Mouse (Mus musculus) liver, embryonic 15.5 days (tissue): ENCODE measurements around the gene Palm. TPM values are rescaled to one million over a fixed set of nuclear protein-coding genes. Genes with fewer than 3 reads are reported as not detected.

Experiments
- ATAC-seq: fragments of 200-750 bp; cut with Nextera tagmentation; 2 replicates; pipeline ENCODE4 v1.8.0; 2017; ENCODE audit warnings: moderate number of reproducible peaks, mild to moderate bottlenecking, moderate library complexity; ENCODE audit not compliant: insufficient read depth
- H3K27ac ChIP-seq: fragments of 300-500 bp; sonication (generic); replicated peaks from 2 replicates; pipeline ENCODE4 v1.5.1; 2015; ENCODE audit warnings: mild to moderate bottlenecking, inconsistent platforms
- H3K27me3 ChIP-seq: fragments of 300-500 bp; sonication (generic); 2 replicates; pipeline ENCODE4 v1.6.1; 2015; ENCODE audit warnings: mild to moderate bottlenecking, inconsistent platforms
- H3K36me3 ChIP-seq: fragments of 300-500 bp; sonication (generic); replicated peaks from 2 replicates; pipeline ENCODE4 v1.6.1; 2015; ENCODE audit warnings: moderate library complexity, mild to moderate bottlenecking, inconsistent platforms
- H3K4me1 ChIP-seq: fragments of 300-500 bp; sonication (generic); replicated peaks from 2 replicates; pipeline ENCODE4 v1.6.1; 2015; ENCODE audit warnings: inconsistent platforms
- H3K4me2 ChIP-seq: fragments of 300-500 bp; sonication (generic); 2 replicates; pipeline ENCODE4 v1.6.1; 2015; ENCODE audit warnings: moderate library complexity, mild to moderate bottlenecking, inconsistent platforms
- H3K4me3 ChIP-seq: fragments of 300-500 bp; sonication (generic); replicated peaks from 2 replicates; pipeline ENCODE4 v1.5.1; 2015; ENCODE audit warnings: mild to moderate bottlenecking, inconsistent platforms
- H3K9ac ChIP-seq: fragments of 300-500 bp; sonication (generic); 2 replicates; pipeline ENCODE4 v1.6.1; 2015; ENCODE audit warnings: moderate library complexity, mild to moderate bottlenecking, inconsistent platforms
- H3K9me3 ChIP-seq: fragments of 300-500 bp; sonication (generic); replicated peaks from 2 replicates; pipeline ENCODE4 v1.6.1; 2016; ENCODE audit warnings: inconsistent platforms
- WGBS: fragments of 180-500 bp; shearing (Covaris S2); methylation state at CpG from one replicate; pipeline ENCODE4 v1.1.7; 2015; ENCODE audit warnings: mixed read lengths; ENCODE audit not compliant: insufficient replicate concordance; 5-methylcytosine and 5-hydroxymethylcytosine counted together
- microRNA-seq: library from miRNA; unstranded; fragments of <30 nt; microRNA quantifications from one replicate; pipeline ENCODE4, GENCODE M21; 2016
- polyA plus RNA-seq: library from polyadenylated mRNA; unstranded; fragments of >200 nt; fragmentation: Nextera tagmentation; extraction: Ambion mirVana; gene quantifications from 2 replicates; pipeline ENCODE4 v1.2.1, GENCODE M21; 2015

The Palm gene
- polyA plus RNA-seq, 1 experiment from 2014 or later = 8.8 TPM

DNA sequence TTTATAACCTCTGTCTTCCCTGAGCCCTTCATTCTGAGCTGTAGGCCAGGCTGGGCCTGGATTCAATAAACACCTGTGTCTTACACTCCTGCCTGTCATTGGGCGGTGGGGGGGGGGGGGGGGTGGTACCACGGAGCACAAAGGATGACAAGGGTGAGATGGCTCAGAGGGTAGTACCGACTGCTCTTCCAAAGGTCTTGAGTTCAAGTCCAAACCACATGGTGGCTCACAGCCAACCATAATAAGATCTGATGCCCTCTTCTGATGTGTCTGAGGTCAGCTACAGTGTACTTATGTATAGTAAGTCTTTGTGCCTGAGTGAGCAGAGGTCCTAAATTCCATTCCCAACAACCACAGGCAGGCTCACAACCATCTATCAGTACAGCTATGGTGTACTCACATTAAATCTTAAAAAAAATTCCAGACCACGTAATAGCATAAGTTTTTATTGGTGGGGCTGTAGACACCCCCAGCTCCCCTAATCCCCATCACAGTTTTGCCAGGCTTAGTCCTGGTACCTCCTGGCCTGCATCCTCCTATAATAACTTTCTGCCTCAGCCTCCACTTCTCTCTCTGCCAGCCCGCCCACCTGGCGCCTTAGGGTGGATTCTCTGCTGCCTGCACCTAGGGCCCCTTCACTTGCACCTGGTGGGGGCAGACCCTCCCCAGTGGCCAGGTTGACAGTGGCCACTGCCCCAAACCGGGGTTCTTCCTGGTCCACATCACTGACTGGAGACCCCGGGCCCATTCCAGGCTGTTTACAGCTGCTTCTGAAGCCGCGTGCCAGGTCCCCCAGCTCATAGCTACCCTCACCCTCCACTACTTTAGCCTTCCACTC lies 71.2 kb downstream of the Palm start:
- Histone ChIP-seq H3K9ac (no peak overlapping the region), H3K4me1 (peaks cover 12% of the 10 kb centered on the region), H3K9me3 (no peaks in the 10 kb centered on the region), H3K4me2 (no peak overlapping the region), H3K27ac (no peak overlapping the region), H3K4me3 (no peak overlapping the region), H3K27me3 (no peaks in the 10 kb centered on the region), H3K36me3 (peaks cover 57% of the 10 kb centered on the region)
- ATAC-seq = no peak
- WGBS = 61% methylated on average over 10 of the region's 10 CpGs

DNA sequence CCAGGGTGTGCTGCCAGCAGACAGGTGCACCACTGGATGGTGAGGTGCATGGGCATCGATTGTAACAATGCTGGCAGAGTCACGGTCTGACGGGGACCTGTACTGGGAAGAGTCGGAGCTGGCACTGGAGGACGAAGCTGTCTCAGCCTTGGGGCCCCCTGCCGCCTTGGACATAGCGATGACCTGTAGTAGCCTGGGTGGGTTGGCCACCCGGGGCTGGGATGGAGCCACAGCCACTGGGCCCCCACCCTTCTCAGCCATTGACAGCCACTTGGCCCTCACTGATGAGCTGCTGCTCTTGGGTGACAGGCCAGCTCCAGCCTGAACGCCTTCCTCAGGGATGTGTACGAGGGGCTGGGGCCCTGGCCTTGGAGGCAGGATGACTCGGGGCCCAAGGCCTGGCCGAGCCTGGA lies 71.8 kb downstream of the Palm start:
- no peaks in the 10 kb centered on the region for H3K9me3 ChIP-seq
- 62% methylated on average over 12 of the region's 12 CpGs for WGBS
- peaks cover 50% of the 10 kb centered on the region for H3K36me3 ChIP-seq
- H3K27ac ChIP-seq = no peak overlapping the region
- H3K27me3 ChIP-seq = no peaks in the 10 kb centered on the region
- H3K9ac ChIP-seq = no peak overlapping the region
- 0 out of 2 replicates have a peak, but pooled peaks have one; percentile 6 for ATAC-seq
- H3K4me2 ChIP-seq = no peak overlapping the region
- H3K4me1 ChIP-seq = peaks cover 8% of the 10 kb centered on the region
- no peak overlapping the region for H3K4me3 ChIP-seq

DNA sequence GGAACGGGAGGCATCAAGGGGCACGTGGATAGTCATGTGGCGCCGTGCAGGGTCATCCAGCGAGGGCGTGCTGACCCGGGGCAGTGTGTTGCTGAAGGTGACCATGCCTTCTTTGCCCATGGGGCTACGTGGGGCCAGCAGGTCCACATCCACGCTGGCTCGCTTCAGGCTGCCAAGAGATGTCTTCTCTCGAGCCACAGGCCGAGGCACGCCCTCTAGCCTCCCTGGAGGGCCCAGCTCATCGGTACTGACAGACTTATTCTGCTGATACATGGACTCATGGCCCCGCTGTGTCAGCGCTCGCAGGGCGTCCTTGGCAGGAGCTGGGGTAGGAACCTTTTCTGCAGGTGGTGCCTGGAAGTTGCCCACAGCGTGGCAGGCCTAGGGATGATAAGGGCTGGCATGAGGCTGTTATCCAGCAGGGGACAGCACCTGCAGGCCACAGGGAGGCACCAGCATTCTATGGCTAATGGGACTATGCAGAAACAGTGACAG lies 72.5 kb downstream of the Palm start:
- no peak for ATAC-seq
- no peak overlapping the region for H3K4me3 ChIP-seq
- no peaks in the 10 kb centered on the region for H3K27me3 ChIP-seq
- no peak overlapping the region for H3K4me2 ChIP-seq
- peaks cover 44% of the 10 kb centered on the region for H3K36me3 ChIP-seq
- H3K9ac ChIP-seq = no peak overlapping the region
- 62% methylated on average over 19 of the region's 19 CpGs for WGBS
- no peaks in the 10 kb centered on the region for H3K9me3 ChIP-seq
- no peak overlapping the region for H3K27ac ChIP-seq
- peaks cover 6% of the 10 kb centered on the region for H3K4me1 ChIP-seq

DNA sequence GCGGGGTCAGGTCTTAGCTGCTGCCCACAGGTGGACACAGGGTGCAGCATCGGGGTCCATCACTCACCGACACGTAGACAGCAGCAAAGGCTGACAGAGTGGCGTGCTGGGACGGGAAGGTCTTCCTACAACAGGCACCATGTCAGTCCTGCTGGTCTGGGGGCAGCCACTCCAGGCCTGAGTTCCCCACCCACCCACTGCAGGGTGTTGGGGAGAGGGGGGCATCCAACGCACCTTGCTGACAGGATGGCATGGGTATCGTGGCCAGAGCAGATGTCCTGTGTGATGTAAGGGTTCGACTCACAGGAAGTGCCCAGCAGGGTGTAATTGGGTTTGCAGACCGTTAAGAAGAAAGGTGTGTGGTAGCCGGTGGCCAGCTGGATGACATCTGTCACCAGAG lies 73.2 kb downstream of the Palm start:
- no peaks in the 10 kb centered on the region for H3K9me3 ChIP-seq
- no peak for ATAC-seq
- WGBS = 77% methylated on average over 11 of the region's 11 CpGs

More for the DNA sequence above, 73.2 kb downstream of the Palm start:
- no peak overlapping the region for H3K4me3 ChIP-seq
- H3K27me3 ChIP-seq = peaks cover 4% of the 10 kb centered on the region; the same call in 1 of the 2 replicates
- H3K9ac ChIP-seq = no peak overlapping the region
- no peak overlapping the region for H3K4me2 ChIP-seq
- H3K4me1 ChIP-seq = peaks cover 6% of the 10 kb centered on the region
- H3K27ac ChIP-seq = no peak overlapping the region
- peaks cover 36% of the 10 kb centered on the region for H3K36me3 ChIP-seq

Small RNA genes lying within 50 kb of the gene (microRNA-seq; reads per million reads assigned to microRNA genes)
- not detected for gene Mir6910

Other genes with a start within 250 kb of the Palm start
- gene Mier2, start 238.4 kb upstream of the Palm start, polyA plus RNA-seq = 9.9 and 13.3 TPM in 2 replicates
- not detected in 2 replicates for gene Theg, start 206.2 kb upstream of the Palm start, polyA plus RNA-seq
- not detected in 2 replicates for gene C2cd4c, start 179.5 kb upstream of the Palm start, polyA plus RNA-seq
- gene Shc2, start 155.7 kb upstream of the Palm start, polyA plus RNA-seq = 0.08 and 0.10 TPM in 2 replicates
- not detected in 2 replicates for gene Odf3l2, start 147.8 kb upstream of the Palm start, polyA plus RNA-seq
- 0.26 TPM in 1 of 2 replicates, not detected in the other for gene Madcam1, start 129.0 kb upstream of the Palm start, polyA plus RNA-seq
- gene Tpgs1, start 124.2 kb upstream of the Palm start, polyA plus RNA-seq = 21.4 and 23.1 TPM in 2 replicates
- 105 and 107 TPM in 2 replicates for gene Cdc34, start 111.4 kb upstream of the Palm start, polyA plus RNA-seq
- 0.15 and 0.37 TPM in 2 replicates for gene Gzmm, start 104.6 kb upstream of the Palm start, polyA plus RNA-seq
- 980 and 1,043 TPM in 2 replicates for gene Bsg, start 89.1 kb upstream of the Palm start, polyA plus RNA-seq
- gene Hcn2, start 76.9 kb upstream of the Palm start, polyA plus RNA-seq = 0.02 TPM in 1 of 2 replicates, not detected in the other
- 15.6 and 17.7 TPM in 2 replicates for gene Polrmt, start 47.0 kb upstream of the Palm start, polyA plus RNA-seq
- gene Fgf22, start 38.5 kb upstream of the Palm start, polyA plus RNA-seq = 0.07 TPM in 1 of 2 replicates, not detected in the other
- 39.6 and 42.0 TPM in 2 replicates for gene Rnf126, start 26.6 kb upstream of the Palm start, polyA plus RNA-seq
- 0.71 and 1.0 TPM in 2 replicates for gene Fstl3, start 16.3 kb upstream of the Palm start, polyA plus RNA-seq
- 7.0 and 7.1 TPM in 2 replicates for gene Prss57, start 2.6 kb upstream of the Palm start, polyA plus RNA-seq
- 0.50 TPM in 2 replicates for gene Misp, start 27.4 kb downstream of the Palm start, polyA plus RNA-seq
- 120 and 133 TPM in 2 replicates for gene Ptbp1, start 60.9 kb downstream of the Palm start, polyA plus RNA-seq
- 112 and 131 TPM in 2 replicates for gene Prtn3, start 80.9 kb downstream of the Palm start, polyA plus RNA-seq
- 5.8 and 6.1 TPM in 2 replicates for gene Plppr3, start 81.1 kb downstream of the Palm start, polyA plus RNA-seq
- gene Elane, start 92.7 kb downstream of the Palm start, polyA plus RNA-seq = 211 and 227 TPM in 2 replicates
- not detected in 2 replicates for gene Cfd, start 97.3 kb downstream of the Palm start, polyA plus RNA-seq
- gene Med16, start 115.4 kb downstream of the Palm start, polyA plus RNA-seq = 16.4 and 18.0 TPM in 2 replicates
- gene Gm26602, start 117.3 kb downstream of the Palm start, polyA plus RNA-seq = not detected in 2 replicates
- 0.32 and 0.37 TPM in 2 replicates for gene Kiss1r, start 123.4 kb downstream of the Palm start, polyA plus RNA-seq
- 52.4 and 55.6 TPM in 2 replicates for gene R3hdm4, start 127.6 kb downstream of the Palm start, polyA plus RNA-seq
- 6.1 and 7.4 TPM in 2 replicates for gene Arid3a, start 133.5 kb downstream of the Palm start, polyA plus RNA-seq
- 46.3 and 48.4 TPM in 2 replicates for gene Wdr18, start 166.6 kb downstream of the Palm start, polyA plus RNA-seq
- gene Grin3b, start 177.1 kb downstream of the Palm start, polyA plus RNA-seq = 0.10 TPM in 1 of 2 replicates, not detected in the other
- gene Tmem259, start 190.8 kb downstream of the Palm start, polyA plus RNA-seq = 8.4 and 11.0 TPM in 2 replicates
- gene Cnn2, start 195.0 kb downstream of the Palm start, polyA plus RNA-seq = 44.5 and 45.5 TPM in 2 replicates
- gene Abca7, start 202.9 kb downstream of the Palm start, polyA plus RNA-seq = 7.5 and 9.0 TPM in 2 replicates
- 15.7 and 18.2 TPM in 2 replicates for gene Arhgap45, start 223.1 kb downstream of the Palm start, polyA plus RNA-seq
- gene Polr2e, start 246.2 kb downstream of the Palm start, polyA plus RNA-seq = 81.3 and 84.4 TPM in 2 replicates